ENCODE assay signal across 21 mouse cellular contexts in genomic region chr11:101196175-101196574, GRCm38 (mm10). TPM values are rescaled to one million over a fixed set of nuclear protein-coding genes. Genes with fewer than 3 reads are reported as not detected.
DNase-seq lines count a peak whose midpoint lies in the region; ATAC-seq lines count a peak whose summit lies in the region.
"Had no signal": no experiment of that assay in that cellular context is flagged by ENCODE, and none has a peak within 500 bp of the region (broad histone marks: within the 10 kb centered on the region; RNA-seq: fewer than 3 reads in every experiment).

No protein-coding gene starts in this region.

- ATAC-seq in heart, embryonic 11.5 days (replicated peaks; ENCODE audit: insufficient number of reproducible peaks, low FRiP score, low TSS enrichment), result no peak
- ATAC-seq in CD4-positive, CD25-positive, alpha-beta regulatory T cell, adult 4 months, result peak; percentile 29
- no peak for ATAC-seq in frontal cortex, adult (ENCODE audit: low TSS enrichment)
- ATAC-seq: forebrain, embryonic 13.5 days; forebrain, postnatal 0 days had no signal

- H3K4me1 ChIP-seq in heart, embryonic 11.5 days (ENCODE audit: control insufficient read depth, insufficient read depth, low read length), result peaks cover 10% of the 10 kb centered on the region

- H3K4me2 ChIP-seq in heart, embryonic 11.5 days, result no peak overlapping the region
- H3K4me2 ChIP-seq: forebrain, embryonic 13.5 days; heart, embryonic 12.5 days; hindbrain, embryonic 15.5 days had no signal

- H3K9ac ChIP-seq in heart, embryonic 11.5 days (ENCODE audit: low read depth, low read length), result no peak overlapping the region
- H3K9ac ChIP-seq: forebrain, embryonic 13.5 days; forebrain, postnatal 0 days; heart, embryonic 12.5 days; hindbrain, embryonic 15.5 days had no signal

- peak; percentile 87 for DNase-seq in heart, adult 11 months
- DNase-seq in CD4-positive helper T cell, adult 2 months (ENCODE audit: low read depth, low spot score), result peak; percentile 84
- DNase-seq in induced T-regulatory cell, adult 2 months (ENCODE audit: low read depth), result peak; percentile 84
- DNase-seq in adrenal gland, postnatal 25 days, result no peak
- DNase-seq: adrenal gland, adult 2 months; adrenal gland, postnatal 36 days; cerebellum, adult 9-11 months; forebrain, postnatal 0 days; heart, adult 2 months; kidney, adult 18-20 months had no signal

- peaks cover 20% of the 10 kb centered on the region for H3K36me3 ChIP-seq in heart, embryonic 11.5 days (ENCODE audit: control insufficient read depth, insufficient read depth, low read length)

- no peaks in the 10 kb centered on the region for H3K27me3 ChIP-seq in heart, embryonic 11.5 days (ENCODE audit: control insufficient read depth, insufficient read depth, low read length)
- H3K27me3 ChIP-seq: forebrain, embryonic 13.5 days; heart, embryonic 12.5 days; hindbrain, embryonic 15.5 days had no signal

- H3K4me3 ChIP-seq in heart, embryonic 11.5 days (ENCODE audit: low read depth, low read length), result no peak overlapping the region
- H3K4me3 ChIP-seq: embryonic facial prominence, embryonic 10.5 days; forebrain, embryonic 13.5 days; heart, adult 2 months; heart, embryonic 12.5 days; hindbrain, embryonic 10.5 days; hindbrain, embryonic 15.5 days had no signal

- no peak overlapping the region for H3K27ac ChIP-seq in heart, embryonic 11.5 days (ENCODE audit: low read depth, low read length)
- H3K27ac ChIP-seq: embryonic facial prominence, embryonic 10.5 days; forebrain, embryonic 13.5 days; heart, adult 2 months; hindbrain, embryonic 10.5 days; hindbrain, embryonic 15.5 days had no signal

- no peaks in the 10 kb centered on the region for H3K9me3 ChIP-seq in heart, embryonic 11.5 days (replicated peaks; ENCODE audit: control insufficient read depth, low read length)
- H3K9me3 ChIP-seq: embryonic facial prominence, embryonic 10.5 days; forebrain, embryonic 13.5 days; heart, embryonic 12.5 days; hindbrain, embryonic 10.5 days; hindbrain, embryonic 15.5 days had no signal

- 85% methylated on average over 8 of the region's 8 CpGs for WGBS in heart, embryonic 11.5 days (ENCODE audit: insufficient replicate concordance)

RNA-seq across cellular contexts. Expression of gene Ccr10, which starts 20.9 kb away (rescaled TPM):
- polyA plus RNA-seq in heart, embryonic 11.5 days (2014; fragmentation: Nextera tagmentation; extraction: Ambion mirVana), result 0.13 and 0.39 TPM in 2 replicates
- 1 to 10 TPM in 1 of 2 experiments, under 1 TPM in 1; 0.36 to 2.0 TPM for polyA plus RNA-seq in CD4-positive, CD25-positive, alpha-beta regulatory T cell, adult 4 months (2017; shearing (Covaris generic))
- 0.18 TPM in 1 of 2 replicates, not detected in the other for total RNA-seq in adrenal gland, postnatal 25 days (2021)
- total RNA-seq: gastrocnemius, adult 8-10 months; heart, adult 2 months; MEL had no signal
- polyA plus RNA-seq: embryonic facial prominence, embryonic 14.5 days; forebrain, embryonic 13.5 days had no signal

RNA-seq across cellular contexts. Expression of gene Plekhh3, which starts 25.0 kb away (rescaled TPM):
- 6.2 TPM in 2 replicates for polyA plus RNA-seq in heart, embryonic 11.5 days (2014; fragmentation: Nextera tagmentation; extraction: Ambion mirVana)
- not detected for polyA plus RNA-seq in CD4-positive, CD25-positive, alpha-beta regulatory T cell, adult 4 months (2017; shearing (Covaris generic))
- total RNA-seq in adrenal gland, postnatal 25 days (2021), result 31.1 and 36.4 TPM in 2 replicates

RNA-seq across cellular contexts. Expression of gene Cntnap1, which starts 25.9 kb away (rescaled TPM):
- polyA plus RNA-seq in heart, embryonic 11.5 days (2014; fragmentation: Nextera tagmentation; extraction: Ambion mirVana), result 0.46 and 0.70 TPM in 2 replicates
- polyA plus RNA-seq in CD4-positive, CD25-positive, alpha-beta regulatory T cell, adult 4 months (2017; shearing (Covaris generic)), result under 1 TPM in 1 of 2 experiments, not detected in 1; 0.17 TPM
- 6.6 and 9.1 TPM in 2 replicates for total RNA-seq in adrenal gland, postnatal 25 days (2021)
- total RNA-seq: MEL had no signal

RNA-seq across cellular contexts. Expression of gene Ezh1, which starts 30.1 kb away (rescaled TPM):
- polyA plus RNA-seq in heart, embryonic 11.5 days (2014; fragmentation: Nextera tagmentation; extraction: Ambion mirVana), result 10.2 and 12.7 TPM in 2 replicates
- polyA plus RNA-seq in CD4-positive, CD25-positive, alpha-beta regulatory T cell, adult 4 months (2017; shearing (Covaris generic)), result 10 to 100 TPM; 57.3 to 85.6 TPM
- 37.3 and 49.6 TPM in 2 replicates for total RNA-seq in adrenal gland, postnatal 25 days (2021)

RNA-seq across cellular contexts. Expression of gene Tubg2, which starts 40.5 kb away (rescaled TPM):
- 4.3 TPM in 2 replicates for polyA plus RNA-seq in heart, embryonic 11.5 days (2014; fragmentation: Nextera tagmentation; extraction: Ambion mirVana)
- polyA plus RNA-seq in CD4-positive, CD25-positive, alpha-beta regulatory T cell, adult 4 months (2017; shearing (Covaris generic)), result 1 to 10 TPM; 1.4 to 3.5 TPM
- 5.7 and 6.4 TPM in 2 replicates for total RNA-seq in adrenal gland, postnatal 25 days (2021)
- total RNA-seq: MEL had no signal
